Mouse (Mus musculus) B cell, adult 62 days (primary cell): Measurements from ENCODE around the gene Hnrnpk. TPM values are rescaled to one million over a fixed set of nuclear protein-coding genes. Genes with fewer than 3 reads are reported as not detected.

ENCODE experiments used
- total RNA-seq: library from RNA; stranded (reverse); gene quantifications from 4 replicates; pipeline ENCODE4 v1.2.4, GENCODE M21; 2023

Hnrnpk gene
- 1,266 to 1,359 TPM (median 1,310 TPM) in 4 replicates for total RNA-seq

DNA sequence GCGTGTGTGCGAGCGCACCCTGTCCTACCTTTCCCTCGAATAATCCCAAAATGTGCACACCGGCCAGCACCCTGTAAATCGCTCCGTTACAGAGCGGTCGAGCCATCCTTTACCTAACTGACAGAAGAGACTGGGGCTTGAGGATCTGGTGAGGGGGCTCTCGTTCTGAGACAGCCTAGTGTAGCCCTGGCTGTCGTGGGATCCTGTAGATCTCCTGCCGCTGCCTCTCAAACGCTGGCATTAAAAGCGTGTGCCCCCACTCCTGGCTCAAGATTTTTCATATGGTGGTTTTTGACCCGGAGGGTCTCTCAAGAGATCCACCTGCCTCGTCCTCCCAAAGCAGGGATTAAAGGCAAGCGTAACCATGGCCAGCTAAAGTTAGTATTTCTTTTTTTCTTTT lies at the start of gene Hnrnpk:
Hnrnpk (minus strand) TSS at position 101 of the 400 bp plus-strand sequence.

DNA sequence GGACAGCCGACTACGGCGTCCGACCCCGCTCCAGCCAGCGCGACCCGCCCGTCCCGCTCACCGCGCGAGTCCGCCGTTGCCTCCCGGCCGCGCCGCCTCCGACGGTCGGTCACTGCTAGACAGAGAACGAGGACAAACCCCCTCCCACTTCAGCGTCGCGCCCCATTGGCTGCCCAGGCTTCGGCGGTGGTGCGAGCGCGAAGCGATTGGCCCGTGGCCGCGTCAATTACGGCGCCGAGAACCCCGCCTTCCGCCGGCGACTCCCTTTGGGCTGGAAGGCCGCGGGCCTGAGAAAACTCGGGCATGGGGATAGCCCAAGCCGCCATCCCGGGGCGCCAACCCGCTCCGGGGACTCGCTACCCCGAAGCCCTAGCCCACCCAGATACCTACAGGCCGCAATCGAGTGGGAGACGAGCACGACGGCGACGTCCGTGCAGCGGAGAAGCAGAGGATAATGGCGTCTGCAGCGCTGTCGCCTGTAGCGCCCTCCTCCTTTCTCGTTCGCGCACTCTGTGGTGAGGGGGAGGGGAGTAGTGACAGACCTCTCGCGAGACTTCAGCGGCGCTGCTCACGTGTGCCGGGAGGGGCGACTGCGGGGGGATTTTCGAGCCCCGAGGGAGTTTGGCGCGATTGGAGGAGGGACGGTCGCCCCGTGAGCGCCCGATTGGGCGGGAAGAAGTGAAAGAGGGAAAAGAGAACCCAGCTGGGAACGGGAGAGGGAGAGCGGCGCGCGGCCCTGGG lies 970 bp downstream of the Hnrnpk start, which contains the start of gene Rmi1:
Rmi1 (plus strand) TSS at position 246 of the 741 bp plus-strand sequence.

DNA sequence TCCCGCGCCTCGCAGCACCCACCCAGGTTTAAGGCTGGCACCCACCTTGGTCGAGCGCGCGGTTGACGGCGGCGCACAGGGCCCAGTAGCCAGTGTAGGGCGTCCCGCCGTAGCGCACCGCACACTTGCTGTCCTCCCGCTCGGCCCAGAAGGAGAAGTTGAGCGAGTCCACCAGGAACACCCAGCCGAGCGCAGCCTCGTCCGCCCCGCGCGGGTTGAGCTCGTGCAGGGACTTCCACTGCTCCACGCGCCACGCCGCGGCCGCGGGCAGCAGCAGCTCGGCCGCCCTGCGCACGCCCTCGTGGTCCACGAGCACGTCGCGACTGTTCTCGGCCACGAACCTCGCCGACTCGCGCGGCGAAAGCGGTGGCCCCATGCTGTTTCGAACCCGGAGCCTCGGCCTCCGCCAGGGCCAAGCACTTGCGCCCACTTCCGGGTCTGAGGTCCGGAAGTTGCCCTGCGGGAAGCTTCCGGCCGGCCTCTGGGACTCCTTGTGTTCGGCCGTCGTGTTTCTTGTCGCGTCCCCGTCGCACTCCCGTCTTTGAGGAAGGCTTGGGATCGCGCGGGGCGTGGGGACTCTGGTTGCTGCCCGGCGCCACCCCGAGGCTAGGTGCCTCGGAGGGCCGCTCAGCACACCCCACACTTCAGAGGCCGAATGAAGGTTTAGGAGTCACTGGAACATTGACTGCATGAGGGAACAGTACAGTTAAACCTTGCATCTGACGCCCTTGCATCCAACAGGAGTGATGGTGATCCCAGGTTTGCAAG lies 18.2 kb downstream of the Hnrnpk start, which contains the start of gene 2210016F16Rik:
2210016F16Rik (minus strand) TSS at position 447 of the 768 bp plus-strand sequence.

DNA sequence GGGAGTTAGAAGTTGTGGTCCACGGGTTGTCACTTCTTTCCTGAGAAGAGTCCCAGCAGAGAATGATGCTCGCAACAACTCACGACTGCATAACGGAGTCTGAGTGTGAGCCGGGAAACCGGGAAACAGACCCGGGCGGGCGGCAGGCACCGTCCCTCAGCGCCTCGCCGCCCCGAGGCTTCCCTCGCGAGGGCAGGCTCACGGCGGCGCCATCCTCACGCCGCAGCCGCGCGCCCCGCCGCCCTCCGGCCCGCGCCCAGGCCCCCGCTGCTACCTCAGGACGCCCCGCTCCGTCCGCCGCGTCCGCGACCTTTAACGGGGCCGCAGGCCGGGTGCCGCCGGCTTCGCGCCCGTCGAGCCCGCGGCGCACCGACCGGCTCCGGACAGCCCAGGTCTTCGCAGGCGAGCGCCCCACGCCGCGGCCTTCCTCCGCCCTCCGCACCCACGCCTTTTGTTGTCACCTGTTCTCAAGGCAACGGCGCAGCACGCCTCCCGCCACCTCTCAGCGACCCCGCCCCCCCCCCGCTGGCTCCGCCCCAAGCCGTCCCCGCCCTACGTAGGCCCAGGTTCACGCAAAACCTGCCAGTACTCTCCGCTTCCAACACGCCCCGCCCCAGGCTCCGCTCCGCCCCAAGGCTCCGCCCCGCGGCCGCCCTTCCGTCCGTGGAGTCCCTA lies 44.4 kb downstream of the Hnrnpk start, which contains the start of gene Kif27:
Kif27 (minus strand) TSS at position 494 of the 675 bp plus-strand sequence.

Other genes with a start within 250 kb of the Hnrnpk start
- 58.3 to 70.5 TPM (median 62.2 TPM) in 4 replicates for gene Idnk, start 245.7 kb downstream of the Hnrnpk start, total RNA-seq
- gene Ubqln1, start 187.7 kb downstream of the Hnrnpk start, total RNA-seq, result 97.7 to 106 TPM (median 103 TPM) in 4 replicates
- gene Gkap1, start 127.6 kb downstream of the Hnrnpk start, total RNA-seq, result 2.6 to 4.9 TPM (median 3.9 TPM) in 4 replicates
- gene Kif27, start 44.2 kb downstream of the Hnrnpk start, total RNA-seq, result 0.36 to 0.38 TPM (median 0.37 TPM) in 4 replicates
- 11.8 to 13.6 TPM (median 12.4 TPM) in 4 replicates for gene 2210016F16Rik, start 18.1 kb downstream of the Hnrnpk start, total RNA-seq
- gene Rmi1, start 1.1 kb downstream of the Hnrnpk start, total RNA-seq, result 47.2 to 61.5 TPM (median 51.5 TPM) in 4 replicates
- 0.24 TPM in 1 of 4 replicates, not detected in the others for gene Slc28a3, start 207.5 kb upstream of the Hnrnpk start, total RNA-seq